Mouse (Mus musculus): ENCODE data around the gene Tspan18. TPM values are rescaled to one million over a fixed set of nuclear protein-coding genes. Genes with fewer than 3 reads are reported as not detected.

Gene Tspan18
- total RNA-seq, 2 experiments from 2014 or later, result 26.3 to 26.9 TPM

DNA sequence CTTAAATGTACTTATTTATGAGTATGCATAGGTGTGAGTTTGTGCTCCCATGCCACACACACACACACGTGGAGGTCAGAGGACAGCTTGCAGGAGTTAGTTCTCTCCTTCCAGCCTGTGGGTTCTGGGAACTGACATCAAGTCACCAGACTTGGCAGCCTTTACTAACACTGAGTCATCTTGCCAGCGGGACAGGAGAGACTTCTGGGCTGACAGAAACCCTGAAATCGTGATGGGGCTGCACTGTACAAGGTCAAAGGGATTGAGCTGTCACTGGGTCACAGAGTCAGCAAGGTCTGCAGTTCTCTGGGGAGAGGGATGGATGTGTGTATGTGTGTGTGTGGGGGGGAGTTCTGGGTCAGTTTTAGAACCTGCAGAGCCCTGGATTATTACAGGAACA, 36.6 kb downstream of the Tspan18 start:
- no peak for DNase-seq (ENCODE audit: low spot score in 2 of 2)

DNA sequence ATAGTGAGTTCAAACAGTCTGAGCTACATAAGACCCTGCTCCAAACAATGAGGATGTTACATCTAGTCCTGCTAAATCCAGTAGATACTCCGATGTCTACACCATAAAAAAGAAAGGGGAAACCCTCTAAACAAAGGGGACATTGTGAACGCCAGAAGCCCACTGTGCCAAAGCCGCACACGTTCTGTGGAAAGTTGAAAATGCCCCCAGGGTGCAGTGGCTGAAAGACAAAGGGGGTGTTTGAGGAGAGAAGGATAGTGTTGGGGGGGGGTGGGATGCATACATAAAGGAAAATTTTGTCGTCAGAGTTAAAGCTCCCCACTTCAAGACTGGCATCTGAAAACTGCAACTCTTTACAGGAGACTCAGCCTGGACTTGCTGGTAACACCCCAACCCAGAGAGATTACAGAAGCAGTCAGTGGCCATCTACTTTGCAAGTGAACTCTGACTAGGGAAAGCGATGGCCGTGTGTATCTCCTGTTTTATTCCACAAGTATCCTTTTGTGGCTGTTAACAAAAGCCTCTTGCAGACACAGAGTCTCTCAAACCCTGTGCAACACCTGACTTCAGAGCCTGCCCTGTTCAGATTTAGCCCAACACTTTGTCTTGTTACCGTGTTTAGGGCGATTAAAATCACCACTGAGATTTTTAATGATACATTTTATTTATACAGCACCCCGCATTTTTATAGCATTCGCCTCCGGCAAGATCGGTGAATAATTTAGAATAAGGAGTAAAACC, 42.9 kb downstream of the Tspan18 start:
- no peak for DNase-seq (ENCODE audit: low spot score in 2 of 2)

DNA sequence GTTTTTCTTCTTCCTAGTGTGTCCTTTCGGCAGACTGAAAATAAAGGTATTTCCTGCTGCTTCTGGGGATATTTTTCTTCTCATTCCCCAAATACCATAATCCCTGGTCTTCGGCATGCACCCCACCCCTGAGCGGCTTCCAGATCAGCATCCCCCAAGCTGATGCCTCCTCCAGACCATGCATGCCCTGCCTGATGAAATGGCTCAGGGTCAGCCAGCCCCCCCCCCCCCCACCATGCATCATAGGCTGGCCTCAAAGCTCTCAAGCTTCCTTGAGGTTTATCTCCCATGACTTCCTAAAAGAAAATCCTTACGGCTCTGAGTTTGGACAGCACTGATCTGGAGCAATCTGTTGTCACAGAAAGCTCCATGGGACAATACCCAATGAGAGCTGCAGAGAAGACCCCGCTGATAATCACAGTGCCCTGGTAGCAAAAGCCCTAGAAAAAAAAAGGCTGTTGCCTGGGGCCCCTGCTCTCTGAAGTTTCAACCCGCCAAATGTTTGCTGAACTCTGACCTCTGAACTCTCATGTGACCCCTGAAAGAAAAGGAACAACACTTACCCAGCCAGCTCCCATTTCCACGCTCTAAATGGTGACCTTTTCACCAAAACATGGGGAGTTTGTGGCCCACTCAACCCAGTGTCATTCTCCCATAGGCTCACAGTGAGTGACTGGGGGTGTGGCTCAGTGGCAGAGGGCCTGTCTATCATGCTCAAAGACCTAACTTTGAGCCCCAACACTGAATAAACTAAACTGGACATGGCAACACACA, 43.8 kb downstream of the Tspan18 start:
- no peak for DNase-seq (ENCODE audit: low spot score in 2 of 2)

GRCm38 (mm10) chr2:93289161-93289560, 45.1 kb downstream of the Tspan18 start:
- DNase-seq (ENCODE audit: low spot score in 2 of 2), result no peak

DNA sequence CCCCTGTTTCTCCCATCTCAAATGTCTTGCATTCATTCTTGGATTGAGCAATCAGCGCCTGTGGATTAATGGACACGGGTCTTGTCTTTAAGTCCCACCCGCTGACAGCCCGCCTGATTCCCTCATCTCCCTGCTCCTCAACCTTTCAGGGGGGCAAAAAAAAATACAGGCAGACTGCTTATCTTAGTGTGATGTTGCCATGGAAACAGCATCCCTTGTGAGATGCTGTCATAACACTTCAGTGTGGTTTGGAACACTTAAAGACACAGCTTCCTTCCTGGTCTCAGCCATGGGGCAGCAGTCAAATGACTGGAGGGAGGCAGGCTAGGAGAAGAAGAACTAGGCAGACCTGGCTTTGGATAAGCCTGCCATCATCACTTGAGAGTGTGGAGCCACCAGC, 47.0 kb downstream of the Tspan18 start:
- no peak for DNase-seq (ENCODE audit: low spot score in 2 of 2)

- DNase-seq (ENCODE audit: low spot score in 2 of 2), result no peak
Observed at GRCm38 (mm10) chr2:93286742-93287141, 47.6 kb downstream of the Tspan18 start.

- no peak for DNase-seq (ENCODE audit: low spot score in 2 of 2)
Observed at GRCm38 (mm10) chr2:93286321-93286720, 48.0 kb downstream of the Tspan18 start.

- no peak for DNase-seq (ENCODE audit: low spot score in 2 of 2)
Observed at GRCm38 (mm10) chr2:93285842-93286241, 48.5 kb downstream of the Tspan18 start.

GRCm38 (mm10) chr2:93284625-93285024, 49.7 kb downstream of the Tspan18 start:
- no peak for DNase-seq (ENCODE audit: low spot score in 2 of 2)

DNA sequence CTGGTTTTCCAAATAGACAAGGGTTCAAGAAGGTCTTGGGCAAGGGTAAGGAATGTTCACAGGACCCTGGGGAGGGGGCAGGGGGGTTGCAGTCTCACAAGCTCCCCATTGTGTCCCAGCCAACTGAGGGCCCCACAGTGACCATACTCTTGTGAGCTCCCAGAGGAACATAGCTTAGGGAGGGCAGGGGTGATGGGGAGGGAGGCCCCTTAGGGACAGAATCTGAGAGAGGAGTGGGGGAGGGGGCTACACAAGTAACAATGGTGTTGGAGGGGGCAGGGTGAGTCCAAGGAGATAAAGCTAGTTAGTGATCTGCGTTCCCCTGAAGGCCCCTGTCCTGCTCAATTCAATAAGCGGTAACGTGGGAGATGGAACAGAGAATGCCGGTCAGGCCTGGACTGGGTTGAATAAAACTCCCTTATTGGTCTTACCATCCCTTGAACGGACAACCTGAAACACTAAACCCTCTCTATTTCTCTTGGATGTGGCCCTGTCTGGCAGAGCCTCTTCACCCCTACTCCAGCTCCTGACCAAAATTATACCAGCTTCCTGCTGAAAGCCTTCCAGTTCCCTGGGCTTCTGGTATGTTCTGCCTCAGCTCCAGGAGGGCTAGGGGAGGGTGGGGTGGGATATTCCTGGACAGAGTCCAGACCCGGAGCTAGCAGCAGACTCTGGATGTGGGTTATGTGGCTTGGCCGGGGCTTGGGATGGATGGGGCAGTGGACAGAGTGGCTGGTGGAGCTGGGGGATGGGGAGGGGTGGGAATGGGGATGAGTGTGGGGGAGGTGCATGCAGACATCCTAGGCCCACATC, 50.6 kb downstream of the Tspan18 start:
- DNase-seq (ENCODE audit: low spot score in 2 of 2), result no peak

GRCm38 (mm10) chr2:93282636-93283035, 51.7 kb downstream of the Tspan18 start:
- no peak for DNase-seq (ENCODE audit: low spot score in 2 of 2)

- DNase-seq (ENCODE audit: low spot score in 2 of 2), result no peak
Observed at GRCm38 (mm10) chr2:93281466-93281865, 52.8 kb downstream of the Tspan18 start.

GRCm38 (mm10) chr2:93280117-93280620, 54.1 kb downstream of the Tspan18 start:
- DNase-seq (ENCODE audit: low spot score in 2 of 2), result no peak

DNA sequence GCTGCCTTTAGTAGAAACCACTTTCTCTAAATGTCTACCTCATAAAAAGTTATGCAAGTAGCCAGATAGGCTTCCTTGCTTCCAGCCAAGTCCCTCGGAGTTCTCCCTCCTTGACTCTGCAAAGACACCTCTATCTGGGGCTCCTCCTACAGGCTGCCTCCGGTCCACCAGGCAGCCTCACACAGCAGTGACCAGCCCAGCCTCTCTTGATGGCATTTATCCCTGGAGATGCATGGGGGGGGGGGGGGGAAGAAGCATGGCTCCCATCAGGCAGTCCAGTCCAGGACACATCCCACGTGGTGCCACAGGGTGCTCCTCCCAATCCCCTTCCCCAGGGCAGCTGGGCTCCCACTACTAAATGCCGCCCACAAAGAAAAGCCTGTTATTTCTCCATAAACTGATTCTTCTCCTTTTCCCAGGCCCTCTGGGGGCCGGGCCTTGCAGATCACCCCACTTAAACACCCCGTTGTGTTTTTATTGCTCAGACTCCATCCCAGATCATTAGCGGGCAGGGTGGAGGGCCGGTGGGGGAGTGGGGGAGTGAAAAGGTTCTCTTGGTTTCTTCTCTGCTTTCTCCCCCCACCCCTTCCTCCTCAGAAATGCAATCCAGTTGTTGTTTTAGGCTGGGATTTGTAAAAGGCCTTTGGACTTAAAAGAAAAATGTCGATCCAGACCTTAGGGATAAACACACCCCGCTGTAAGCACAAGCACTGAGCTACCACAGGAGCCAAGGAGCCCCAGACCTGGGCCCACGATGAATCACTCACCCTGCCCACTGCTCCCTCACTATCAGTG, 55.9 kb downstream of the Tspan18 start:
- no peak for DNase-seq (ENCODE audit: low spot score in 2 of 2)

GRCm38 (mm10) chr2:93277486-93277885, 56.8 kb downstream of the Tspan18 start:
- DNase-seq (ENCODE audit: low spot score in 2 of 2), result no peak

GRCm38 (mm10) chr2:93276026-93276425, 58.3 kb downstream of the Tspan18 start:
- DNase-seq (ENCODE audit: low spot score in 2 of 2), result no peak

GRCm38 (mm10) chr2:93273916-93274315, 60.4 kb downstream of the Tspan18 start:
- DNase-seq (ENCODE audit: low spot score in 2 of 2), result no peak

GRCm38 (mm10) chr2:93270083-93270482, 64.2 kb downstream of the Tspan18 start:
- no peak for DNase-seq (ENCODE audit: low spot score in 2 of 2)

GRCm38 (mm10) chr2:93269611-93270010, 64.7 kb downstream of the Tspan18 start:
- DNase-seq (ENCODE audit: low spot score in 2 of 2), result no peak

- no peak for DNase-seq (ENCODE audit: low spot score in 2 of 2)
Observed at GRCm38 (mm10) chr2:93268711-93269270, 65.5 kb downstream of the Tspan18 start.

Measured in gastrocnemius, postnatal 4 days (tissue).